Mouse (Mus musculus): ENCODE measurements at regions not wholly inside any gene's neighbourhood (a gene's known extent, or its start where the extent isn't known, plus 50 kb on each side); places are given as distances from the start of the nearest gene placed in this dataset.

DNA sequence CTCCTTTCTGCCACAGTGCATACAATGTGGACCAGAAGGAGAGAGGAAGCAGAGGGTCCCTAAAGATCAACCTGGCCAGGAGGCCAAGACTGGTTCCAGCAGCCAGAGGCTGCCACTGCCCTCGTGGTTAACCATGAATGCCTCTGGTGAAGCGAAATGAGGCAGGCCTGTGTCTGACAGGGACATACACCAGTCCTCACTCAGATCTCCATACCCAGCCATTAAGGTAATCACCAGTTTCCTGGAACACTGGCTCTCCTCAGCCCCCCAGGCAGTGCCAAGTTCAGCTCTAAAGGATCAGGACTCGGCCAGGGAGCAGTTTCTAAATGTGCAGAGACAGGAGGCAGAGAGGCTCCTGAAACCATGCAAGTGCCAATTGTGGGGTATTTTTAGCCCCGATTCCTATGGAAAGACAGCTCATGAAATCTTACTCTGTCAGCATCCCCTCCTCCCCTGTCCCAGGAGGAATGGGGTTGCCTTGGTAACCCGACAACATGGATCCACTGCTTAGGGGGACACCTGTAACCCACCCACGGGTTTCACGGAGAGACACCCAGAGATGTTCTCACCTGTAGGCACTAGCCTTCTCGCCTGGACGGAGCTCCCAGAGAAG is 103.6 kb downstream of the Ier5 start:
- Histone ChIP-seq H3K9me3 (replicated peaks; ENCODE audit: insufficient read depth, low read length) (no peaks in the 10 kb centered on the region), H3K4me1 (ENCODE audit: control insufficient read depth in 1 of 2, insufficient read depth in 2 of 2, low read length in 2 of 2) (no peaks in the 10 kb centered on the region), H3K9ac (ENCODE audit: control insufficient read depth, low read depth, low read length, poor library complexity, severe bottlenecking) (no peak overlapping the region), H3K36me3 (ENCODE audit: control insufficient read depth in 1 of 2, insufficient read depth in 2 of 2, low read length in 2 of 2) (no peaks in the 10 kb centered on the region), H3K27ac (ENCODE audit: control insufficient read depth, low read depth, low read length) (no peak overlapping the region), H3K27me3 (ENCODE audit: control insufficient read depth in 1 of 2, insufficient read depth in 2 of 2, low read length in 2 of 2) (peaks cover 0 to 1% of the 10 kb centered on the region in 2 experiments; a peak in 2 of 4 replicates), H3K4me3 (ENCODE audit: control insufficient read depth in 1 of 2, insufficient read depth in 1 of 2, low read depth in 2 of 2, low read length in 2 of 2) (no peak overlapping the region), H3K79me2 (ENCODE audit: control insufficient read depth, insufficient read depth, low read length, poor library complexity) (no peaks in the 10 kb centered on the region)
- no peak for TF ChIP-seq MAFK (IDR thresholded peaks at IDR 0.05; ENCODE audit: borderline replicate concordance, low read depth, low read length)
- TF ChIP-seq TBP (IDR thresholded peaks at IDR 0.05; ENCODE audit: low read depth, low read length), result no peak
- no peak for TF ChIP-seq ELF1 (IDR thresholded peaks at IDR 0.05; ENCODE audit: low read depth, low read length)
- TF ChIP-seq TAL1 (IDR thresholded peaks at IDR 0.05; ENCODE audit: low read length), result no peak
- no peak for TF ChIP-seq ZC3H11A (IDR thresholded peaks at IDR 0.05; ENCODE audit: low read depth, low read length)
- TF ChIP-seq MAZ (IDR thresholded peaks at IDR 0.05; ENCODE audit: low read depth, low read length), result no peak
- no peak for TF ChIP-seq TCF12 (IDR thresholded peaks at IDR 0.05; ENCODE audit: low read depth, low read length)
- no peak for DNase-seq (ENCODE audit: low read depth, low spot score)

DNA sequence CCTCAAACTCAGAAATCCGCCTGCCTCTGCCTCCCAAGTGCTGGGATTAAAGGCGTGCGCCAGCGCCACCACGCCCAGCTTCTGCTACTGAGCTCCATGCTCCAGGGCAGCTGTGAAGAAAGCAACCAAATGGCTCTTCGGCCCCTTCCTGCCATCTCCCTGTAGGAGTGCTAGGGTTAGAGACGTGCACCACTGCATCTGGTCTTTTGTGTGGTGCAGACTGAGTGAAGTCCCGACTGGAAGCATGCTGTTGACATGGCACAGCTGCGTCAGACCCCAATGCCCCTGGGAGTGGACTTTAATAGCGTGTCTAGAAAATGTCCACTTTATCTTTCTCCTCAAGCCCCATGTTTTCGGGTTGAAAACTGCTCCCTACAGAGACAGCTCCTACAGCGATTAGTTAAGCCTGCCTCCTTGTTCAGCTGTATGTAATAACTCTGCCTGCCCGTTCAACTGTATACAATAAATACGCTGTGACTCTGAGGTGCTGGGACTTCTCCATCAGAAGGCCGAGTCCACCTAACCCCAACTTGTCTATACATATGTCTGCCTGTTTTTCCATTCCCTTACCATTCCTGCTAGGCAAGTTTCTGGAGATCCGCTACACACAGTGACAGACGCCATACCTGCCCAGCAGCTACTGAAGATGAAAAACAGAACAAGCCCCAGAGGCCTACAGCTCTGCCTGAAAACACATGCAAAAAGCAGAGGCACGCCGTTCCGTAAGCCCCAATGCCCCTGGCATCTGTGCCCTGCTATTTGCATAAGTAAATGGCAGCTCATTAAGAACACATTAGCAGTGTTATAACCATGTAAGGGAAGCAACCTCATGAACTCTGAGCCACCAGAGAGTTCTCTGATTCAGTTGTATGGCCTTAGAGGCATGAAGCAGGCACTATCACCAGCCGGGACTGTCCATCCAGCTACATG is 105.2 kb downstream of the Ier5 start:
- H3K4me3 ChIP-seq (ENCODE audit: control insufficient read depth in 1 of 2, insufficient read depth in 1 of 2, low read depth in 2 of 2, low read length in 2 of 2), result no peak overlapping the region
- H3K36me3 ChIP-seq (ENCODE audit: control insufficient read depth in 1 of 2, insufficient read depth in 2 of 2, low read length in 2 of 2), result no peaks in the 10 kb centered on the region
- TF ChIP-seq MEF2A (IDR thresholded peaks at IDR 0.05; ENCODE audit: extremely low read depth, insufficient replicate concordance, low read depth, low read length, poor library complexity, severe bottlenecking) (no peak), HCFC1 (IDR thresholded peaks at IDR 0.05; ENCODE audit: low read depth, low read length) (no peak), SIN3A (IDR thresholded peaks at IDR 0.05; ENCODE audit: low read length) (no peak), POLR2AphosphoS2 (IDR thresholded peaks at IDR 0.05; ENCODE audit: low read length) (no peak), CHD1 (IDR thresholded peaks at IDR 0.05; ENCODE audit: low read depth, low read length) (no peak), TBP (IDR thresholded peaks at IDR 0.05; ENCODE audit: low read depth, low read length) (no peak), EP300 (IDR thresholded peaks at IDR 0.05; ENCODE audit: low read depth in 1 of 2, low read length in 2 of 2) (no peak), CHD2 (IDR thresholded peaks at IDR 0.05; ENCODE audit: low read length) (no peak), MAFK (IDR thresholded peaks at IDR 0.05; ENCODE audit: borderline replicate concordance, low read depth, low read length) (no peak), GATA1 (IDR thresholded peaks at IDR 0.05; ENCODE audit: low read depth, low read length) (no peak), POLR2A (IDR thresholded peaks at IDR 0.05; ENCODE audit: control insufficient read depth in 1 of 2, insufficient read depth in 1 of 2, low read depth in 1 of 2, low read length in 2 of 2, poor library complexity in 1 of 2) (no peak), POLR2AphosphoS5 (IDR thresholded peaks at IDR 0.05; ENCODE audit: borderline replicate concordance, low read depth, low read length) (no peak), JUND (IDR thresholded peaks at IDR 0.05; ENCODE audit: low read depth, low read length) (no peak), MXI1 (IDR thresholded peaks at IDR 0.05; ENCODE audit: low read depth, low read length) (no peak), MYC (IDR thresholded peaks at IDR 0.05; ENCODE audit: low read depth, low read length) (no peak), BHLHE40 (IDR thresholded peaks at IDR 0.05; ENCODE audit: borderline replicate concordance, low read depth, low read length) (no peak)
- peaks cover 0 to 1% of the 10 kb centered on the region in 2 experiments; a peak in 1 of 4 replicates for H3K27me3 ChIP-seq (ENCODE audit: control insufficient read depth in 1 of 2, insufficient read depth in 2 of 2, low read length in 2 of 2)
- H3K79me2 ChIP-seq (ENCODE audit: control insufficient read depth, insufficient read depth, low read length, poor library complexity), result no peaks in the 10 kb centered on the region
- DNase-seq (ENCODE audit: low read depth, low spot score), result no peak
- H3K27ac ChIP-seq (ENCODE audit: control insufficient read depth, low read depth, low read length), result no peak overlapping the region
- H3K4me1 ChIP-seq (ENCODE audit: control insufficient read depth in 1 of 2, insufficient read depth in 2 of 2, low read length in 2 of 2), result no peaks in the 10 kb centered on the region
- no peak overlapping the region for H3K9ac ChIP-seq (ENCODE audit: control insufficient read depth, low read depth, low read length, poor library complexity, severe bottlenecking)
- no peaks in the 10 kb centered on the region for H3K9me3 ChIP-seq (replicated peaks; ENCODE audit: insufficient read depth, low read length)

All from MEL (cell line).